Mouse (Mus musculus) cerebellum, adult (tissue): ENCODE data around the gene Mettl7b.

ENCODE experiments used
- ATAC-seq: cut with Nextera tagmentation; 2 replicates; pipeline ENCODE4 v1.9.2; 2017; ENCODE audit warnings: mild to moderate bottlenecking, moderate library complexity, mixed read lengths; ENCODE audit not compliant: insufficient number of reproducible peaks, low FRiP score, low TSS enrichment

Gene Mettl7b

GRCm38 (mm10) chr10:128921251-128921650 lies 39.5 kb downstream of the Mettl7b start:
- ATAC-seq = no peak

DNA sequence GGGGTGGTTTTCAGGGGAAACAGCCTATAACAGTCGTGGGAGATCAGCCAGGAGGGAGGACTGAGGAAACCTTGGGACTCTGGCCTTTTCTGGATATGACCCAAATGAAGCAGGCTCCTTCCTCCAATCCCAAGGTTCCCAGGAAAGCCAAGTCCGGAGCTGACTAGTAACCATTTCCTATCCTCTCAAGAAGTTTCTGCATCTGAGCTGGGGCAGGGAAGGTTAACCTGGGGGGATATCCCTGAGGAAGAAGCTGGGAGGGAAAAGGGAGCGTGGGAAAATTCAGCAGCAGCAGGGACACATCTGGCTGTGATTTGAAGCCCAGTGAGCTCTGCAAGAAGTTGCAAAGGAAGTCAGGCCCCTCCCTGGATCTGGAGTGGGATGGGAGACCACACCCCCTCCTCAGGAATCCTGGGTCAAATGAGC lies 40.0 kb downstream of the Mettl7b start:
- no peak for ATAC-seq

- ATAC-seq = no peak
Measured at GRCm38 (mm10) chr10:128919966-128920365, 40.8 kb downstream of the Mettl7b start.

DNA sequence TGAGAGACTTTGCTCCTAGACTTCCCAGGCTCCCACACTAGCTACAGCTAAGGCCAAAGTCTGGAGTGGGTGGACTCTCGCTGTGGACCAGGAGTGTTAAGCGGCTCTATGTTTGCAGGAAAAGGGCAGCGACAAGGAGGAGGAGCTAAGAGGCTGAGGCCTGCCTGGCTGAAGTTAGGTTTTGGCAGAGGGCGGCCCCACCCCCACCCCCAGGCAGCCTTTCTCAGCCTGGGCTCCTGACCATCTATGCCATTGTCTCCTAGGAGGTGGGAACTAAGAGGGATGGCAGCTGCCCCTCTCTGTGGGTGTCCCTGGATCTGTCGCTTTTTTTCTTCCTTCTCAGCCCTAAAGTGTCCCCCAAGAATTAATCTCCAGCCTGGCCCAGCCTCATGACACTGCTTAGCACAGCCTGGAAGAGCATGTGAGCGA lies 41.6 kb downstream of the Mettl7b start:
- ATAC-seq = no peak

- ATAC-seq = peak; percentile 59
Measured at GRCm38 (mm10) chr10:128918246-128918645, 42.5 kb downstream of the Mettl7b start.

DNA sequence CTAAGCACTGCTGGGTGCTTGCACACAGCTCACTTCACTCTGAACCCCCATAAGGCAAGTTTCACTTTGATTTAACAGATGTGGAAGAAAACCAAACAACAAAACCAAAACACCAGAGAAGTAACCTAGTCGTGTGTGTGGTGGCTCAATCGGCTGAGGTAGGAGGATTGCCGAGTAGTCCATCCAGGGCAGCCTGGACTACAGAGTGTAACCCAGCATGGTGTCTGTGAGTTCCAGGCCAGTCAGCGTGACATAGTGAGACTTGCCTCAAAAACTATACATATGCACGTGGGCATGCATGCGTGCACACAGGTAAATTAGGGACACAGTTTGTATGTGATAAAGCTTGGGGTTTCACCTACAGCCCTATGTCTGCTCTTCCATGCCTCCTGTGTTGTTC lies 43.4 kb downstream of the Mettl7b start:
- ATAC-seq = no peak

DNA sequence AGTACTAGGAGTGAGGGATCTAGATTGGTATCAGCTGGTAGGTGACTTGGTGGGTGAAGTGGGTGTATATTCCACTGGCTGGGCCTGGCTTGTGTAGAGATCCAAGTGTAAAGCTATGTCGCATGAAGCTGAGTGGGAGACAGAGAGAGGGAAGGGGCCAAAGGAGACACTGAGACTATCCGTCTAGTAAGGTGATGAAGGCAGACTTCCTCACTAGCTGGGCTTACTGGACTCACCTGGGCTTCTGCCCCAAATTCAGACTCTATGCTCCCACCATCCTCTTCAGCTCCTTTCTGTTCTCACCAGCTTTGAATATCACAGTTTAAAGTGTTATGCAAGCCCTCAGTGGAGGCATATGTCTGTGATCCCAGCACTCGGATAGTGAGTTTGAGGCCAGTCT lies 44.1 kb downstream of the Mettl7b start:
- ATAC-seq = no peak

DNA sequence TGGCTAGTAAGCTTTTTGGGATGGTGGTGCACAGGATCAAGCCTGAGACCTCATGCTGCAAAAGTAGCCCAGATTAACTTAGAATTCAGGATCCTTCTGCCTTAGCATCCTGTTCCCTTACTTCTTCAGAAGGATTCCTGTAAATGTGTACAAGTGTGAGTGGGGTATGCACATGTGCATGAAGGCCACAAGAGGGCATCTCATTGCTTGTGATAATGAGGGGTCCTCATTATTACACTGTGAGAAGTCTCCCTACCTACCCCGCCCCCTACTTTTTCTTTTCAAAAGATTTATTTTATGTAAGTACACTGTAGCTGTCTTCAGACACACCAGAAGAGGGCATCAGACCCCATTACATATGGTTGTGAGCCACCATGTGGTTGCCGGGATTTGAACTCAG lies 45.2 kb downstream of the Mettl7b start:
- ATAC-seq = no peak

- no peak for ATAC-seq
Measured at GRCm38 (mm10) chr10:128913696-128914095, 47.1 kb downstream of the Mettl7b start.

- peak; percentile 56 for ATAC-seq
Measured at GRCm38 (mm10) chr10:128913219-128913618, 47.6 kb downstream of the Mettl7b start.

DNA sequence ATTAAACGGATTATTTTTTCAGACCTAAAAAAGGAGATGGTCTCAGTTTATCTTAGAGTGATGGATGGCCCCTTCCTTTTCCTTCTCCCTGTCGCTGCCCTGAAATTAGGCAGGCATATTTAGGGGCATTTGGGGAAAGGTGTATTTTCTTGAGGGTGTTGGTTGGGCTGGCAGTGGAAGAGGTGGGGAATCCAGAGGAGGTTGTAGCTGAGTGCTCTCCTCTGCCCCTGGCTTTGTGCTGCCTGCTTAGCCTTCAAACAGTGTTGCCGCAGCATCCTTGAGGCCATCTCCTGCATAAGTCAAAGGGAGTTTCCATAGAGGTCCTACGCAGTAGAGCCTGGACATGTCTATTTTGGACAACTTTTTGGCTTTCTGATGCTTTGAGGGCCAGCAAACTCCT lies 48.0 kb downstream of the Mettl7b start:
- no peak for ATAC-seq

- ATAC-seq = no peak
Measured at GRCm38 (mm10) chr10:128912268-128912667, 48.5 kb downstream of the Mettl7b start.

DNA sequence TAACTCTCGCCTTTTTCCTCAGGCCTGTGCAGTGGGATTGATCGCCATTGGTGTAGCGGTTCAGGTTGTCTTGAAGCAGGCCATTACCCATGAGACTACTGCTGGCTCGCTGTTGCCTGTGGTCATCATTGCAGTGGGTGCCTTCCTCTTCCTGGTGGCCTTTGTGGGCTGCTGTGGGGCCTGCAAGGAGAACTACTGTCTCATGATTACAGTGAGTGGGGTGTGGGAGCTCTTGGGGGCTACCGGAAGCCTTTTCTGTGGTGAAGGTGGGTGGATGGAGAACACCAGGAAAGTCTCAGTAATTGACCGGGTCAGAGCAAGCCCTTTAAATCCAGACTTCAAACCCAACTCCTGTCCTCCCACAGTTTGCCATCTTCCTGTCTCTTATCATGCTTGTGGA lies 49.4 kb downstream of the Mettl7b start:
- no peak for ATAC-seq

- no peak for ATAC-seq
Measured at GRCm38 (mm10) chr10:128910066-128910841, 50.5 kb downstream of the Mettl7b start.

GRCm38 (mm10) chr10:128909567-128910028 lies 51.2 kb downstream of the Mettl7b start:
- ATAC-seq = no peak; the same call in 1 of the 2 replicates

GRCm38 (mm10) chr10:128908778-128909448 lies 51.9 kb downstream of the Mettl7b start:
- ATAC-seq = no peak
